Mouse (Mus musculus) layer of hippocampus, adult 9-10 months (tissue): ENCODE results near the gene Chmp4b.
A peak's percentile ranks its signal among the peaks of the same experiment; 100 is the strongest.

Source experiments
- DNase-seq: peaks from one replicate; pipeline ENCODE4 v3.0.0; 2022; ENCODE audit warnings: low spot score

The Chmp4b gene

DNA sequence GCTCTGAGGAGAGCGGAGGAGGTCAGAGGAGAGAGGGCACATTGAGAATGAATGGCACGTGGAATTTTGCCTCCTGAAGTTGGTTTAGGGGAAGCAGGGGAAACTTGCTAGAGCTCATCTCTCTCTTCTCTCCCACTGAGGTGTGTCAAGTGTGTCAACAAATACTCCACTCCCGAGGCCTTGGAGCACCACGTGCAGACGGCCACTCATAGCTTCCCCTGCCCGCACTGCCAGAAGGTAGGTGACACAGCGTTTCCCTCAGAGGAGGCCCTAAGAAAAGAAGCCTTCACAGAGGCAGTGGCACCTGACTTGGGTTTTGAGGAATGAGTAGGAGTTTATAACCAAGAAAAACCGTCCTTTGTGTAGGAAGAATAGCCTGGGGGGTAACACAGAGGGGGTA, 10.3 kb upstream of the Chmp4b start:
- DNase-seq: no peak

GRCm38 (mm10) chr2:154642005-154642459, 9.5 kb upstream of the Chmp4b start:
- DNase-seq: no peak

DNA sequence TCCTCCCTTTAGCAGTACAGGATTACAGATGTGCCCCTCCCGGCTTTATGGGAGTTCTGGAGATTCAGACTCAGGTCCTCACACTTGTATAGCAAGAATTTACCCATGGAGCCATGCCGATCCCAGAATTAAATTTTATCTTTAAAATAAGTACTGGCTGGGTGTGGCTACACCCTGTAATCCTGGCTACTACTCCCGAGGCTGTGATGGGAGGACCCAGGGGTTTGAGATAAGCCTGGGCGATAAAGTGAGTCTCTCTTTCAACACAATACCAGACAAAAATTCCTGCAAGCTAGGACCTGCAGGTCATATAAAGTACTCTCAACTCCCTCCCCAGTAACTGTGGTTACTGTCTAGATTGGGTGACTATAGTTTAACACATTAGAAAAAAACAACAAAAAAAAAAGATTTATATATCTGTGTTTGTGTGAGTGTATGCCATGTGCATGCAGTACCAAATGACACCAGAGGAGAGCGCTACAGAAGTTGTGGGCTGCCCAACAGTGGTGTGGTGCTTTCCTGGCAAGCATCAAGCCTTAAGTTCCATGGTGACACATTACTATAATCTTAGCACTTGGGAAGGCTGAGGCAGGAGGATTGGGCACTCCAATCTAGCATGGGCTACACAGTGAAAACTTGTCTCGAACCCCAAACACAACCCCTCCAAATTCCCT, 8.7 kb upstream of the Chmp4b start:
- no peak for DNase-seq

DNA sequence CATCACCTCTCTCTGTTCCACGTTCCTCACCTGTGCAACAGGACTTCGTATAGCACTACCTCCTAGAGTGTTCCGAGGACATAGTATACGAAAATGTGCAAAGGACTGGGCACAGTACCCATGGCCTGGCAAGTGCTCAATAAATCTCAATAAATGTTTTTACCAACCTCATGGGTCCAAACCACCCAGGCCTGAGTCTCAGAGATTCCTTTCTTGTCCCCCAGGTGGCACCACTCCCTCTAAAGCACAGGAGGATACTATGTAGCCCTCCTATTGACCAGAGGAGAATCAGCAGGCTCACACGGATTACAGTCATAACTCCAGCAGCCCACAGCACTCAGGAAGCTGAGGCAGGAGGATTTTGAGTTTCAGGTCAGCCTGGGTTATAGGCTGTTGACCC, 4.9 kb upstream of the Chmp4b start:
- no peak for DNase-seq

- DNase-seq: no peak
Measured at GRCm38 (mm10) chr2:154648086-154648485, 3.4 kb upstream of the Chmp4b start.

DNA sequence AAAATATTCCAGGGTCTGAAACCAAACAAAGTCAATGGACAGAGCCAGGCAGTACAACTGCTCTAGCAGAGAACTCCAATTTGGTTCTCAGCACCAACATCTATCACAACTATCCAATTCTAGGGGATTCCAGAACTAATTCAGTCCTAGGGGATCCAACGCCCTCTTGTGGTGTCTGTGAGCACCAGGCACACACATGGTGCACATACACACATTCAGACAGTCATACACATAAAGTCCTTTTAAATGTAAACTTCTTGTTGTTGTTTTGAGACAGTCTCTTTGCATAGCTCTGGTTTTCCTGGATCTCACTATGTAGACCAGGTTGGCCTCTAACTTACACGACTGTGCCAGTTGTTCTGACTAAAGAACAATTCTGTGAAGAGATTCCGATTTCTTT, 1.1 kb upstream of the Chmp4b start:
- DNase-seq: no peak

- DNase-seq: no peak
Measured at GRCm38 (mm10) chr2:154654976-154655375, 3.5 kb downstream of the Chmp4b start.

- DNase-seq: no peak
Measured at GRCm38 (mm10) chr2:154655878-154656414, 4.4 kb downstream of the Chmp4b start.

DNA sequence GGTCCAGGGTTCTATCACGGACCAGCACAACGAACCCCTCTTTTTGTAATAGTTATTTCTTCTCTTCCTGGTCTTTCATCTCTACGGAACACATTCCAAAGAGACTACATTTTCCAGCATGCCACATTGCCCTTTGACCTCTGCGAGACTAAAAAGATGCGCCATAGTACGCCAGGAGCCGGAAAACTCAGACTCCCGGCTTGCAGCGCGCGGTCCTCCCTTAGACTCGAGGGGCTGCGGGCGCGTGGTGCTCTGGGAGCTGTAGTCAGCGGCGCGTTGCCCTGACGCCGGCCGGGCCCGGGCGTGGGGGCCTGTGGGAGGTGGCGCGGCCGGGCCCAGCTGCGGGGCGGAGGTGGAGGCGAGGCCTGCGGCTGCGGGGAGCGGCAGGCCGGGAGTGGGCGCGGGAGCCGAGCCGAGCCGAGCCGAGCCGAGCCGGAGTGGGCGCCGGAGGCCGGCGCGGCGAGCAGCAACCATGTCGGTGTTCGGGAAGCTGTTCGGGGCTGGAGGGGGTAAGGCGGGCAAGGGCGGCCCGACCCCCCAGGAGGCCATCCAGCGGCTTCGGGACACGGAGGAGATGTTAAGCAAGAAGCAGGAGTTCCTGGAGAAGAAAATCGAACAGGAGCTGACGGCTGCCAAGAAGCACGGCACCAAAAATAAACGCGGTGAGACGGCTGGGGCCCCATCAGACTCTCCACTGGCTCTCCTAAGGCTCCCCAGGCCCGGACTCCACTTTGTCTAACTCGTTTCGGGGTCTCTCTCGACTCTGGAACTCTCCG, 5.4 kb downstream of the Chmp4b start:
- DNase-seq: peak; percentile 98

DNA sequence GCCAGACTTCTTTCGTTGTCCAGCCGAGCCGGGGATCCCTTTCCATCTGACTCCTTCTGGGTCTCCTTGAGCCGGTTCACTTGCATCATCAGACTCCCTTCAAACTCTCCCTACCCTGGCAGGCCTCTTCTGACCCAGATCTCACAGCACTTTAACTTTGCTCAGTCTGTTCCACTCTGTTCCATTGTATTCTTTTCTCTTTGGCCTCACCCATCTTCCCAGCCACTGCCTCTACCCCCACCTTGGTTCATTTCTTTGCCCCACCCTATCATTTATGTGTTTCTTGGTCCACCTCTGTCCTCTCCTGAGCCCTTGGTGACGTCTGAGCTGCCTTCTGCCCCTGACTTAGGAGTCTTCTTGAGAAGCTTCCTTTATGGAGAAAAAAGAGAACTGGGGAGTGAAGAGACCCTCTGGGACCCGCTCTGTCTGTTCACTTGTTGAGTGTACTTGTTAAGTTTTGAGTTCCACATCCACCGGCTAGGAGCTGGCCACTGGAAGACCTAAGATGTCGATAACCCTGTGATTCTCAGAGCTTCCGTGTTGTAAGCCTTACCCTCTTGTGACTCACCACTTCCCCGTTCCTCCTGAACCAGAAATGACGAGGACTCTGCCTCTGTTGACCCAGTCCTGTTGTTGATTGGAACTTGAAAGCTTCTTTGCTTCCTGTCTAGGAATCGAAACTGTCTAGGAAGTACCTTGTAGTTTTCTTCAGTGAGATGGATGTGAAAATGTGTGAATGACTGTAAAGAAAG, 6.2 kb downstream of the Chmp4b start:
- no peak for DNase-seq

DNA sequence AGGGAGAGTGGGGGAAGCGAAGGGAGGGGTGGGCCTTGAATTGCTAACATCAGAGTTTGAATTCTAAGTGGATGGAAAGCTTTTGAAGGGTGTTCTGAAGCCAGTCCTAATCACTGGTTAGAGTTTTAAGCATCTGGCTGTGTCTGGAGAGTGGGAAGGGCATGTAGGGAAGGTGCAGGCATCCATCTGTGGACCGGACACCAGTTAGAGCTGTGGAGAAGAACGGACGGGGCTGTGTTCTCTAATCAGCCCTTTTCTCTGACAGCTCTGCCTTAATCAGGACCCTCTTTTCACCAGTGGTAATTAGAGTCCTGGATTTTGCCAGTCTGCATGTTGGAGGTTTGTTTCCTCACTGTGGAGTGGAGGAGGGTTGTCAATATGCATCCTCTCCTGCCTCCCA, 7.6 kb downstream of the Chmp4b start:
- no peak for DNase-seq

DNA sequence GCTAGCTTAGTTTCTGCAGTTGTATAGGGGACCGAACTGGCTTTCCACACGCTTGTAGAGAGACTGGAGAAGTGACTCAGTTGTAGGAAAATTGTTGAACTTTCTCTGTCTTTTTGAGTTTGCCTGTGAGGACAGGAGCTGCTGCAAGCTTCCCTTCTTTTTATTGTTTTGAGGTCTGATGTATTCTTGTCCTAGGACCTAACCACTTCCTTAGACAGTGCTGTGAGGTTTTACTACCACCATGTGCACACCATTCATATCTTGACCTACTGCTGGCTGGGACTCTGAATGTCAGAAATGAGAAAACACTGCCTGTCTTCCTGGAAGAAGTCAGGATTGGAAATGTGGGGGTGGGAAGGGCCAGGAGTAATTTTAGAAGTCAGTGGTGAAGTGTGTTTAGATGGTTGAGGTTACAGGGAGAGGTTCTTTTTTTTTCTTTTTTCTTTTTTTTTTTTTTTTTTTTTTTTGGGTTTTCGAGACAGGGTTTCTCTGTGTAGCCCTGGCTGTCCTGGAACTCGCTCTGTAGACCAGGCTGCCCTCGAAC, 8.1 kb downstream of the Chmp4b start:
- no peak for DNase-seq

DNA sequence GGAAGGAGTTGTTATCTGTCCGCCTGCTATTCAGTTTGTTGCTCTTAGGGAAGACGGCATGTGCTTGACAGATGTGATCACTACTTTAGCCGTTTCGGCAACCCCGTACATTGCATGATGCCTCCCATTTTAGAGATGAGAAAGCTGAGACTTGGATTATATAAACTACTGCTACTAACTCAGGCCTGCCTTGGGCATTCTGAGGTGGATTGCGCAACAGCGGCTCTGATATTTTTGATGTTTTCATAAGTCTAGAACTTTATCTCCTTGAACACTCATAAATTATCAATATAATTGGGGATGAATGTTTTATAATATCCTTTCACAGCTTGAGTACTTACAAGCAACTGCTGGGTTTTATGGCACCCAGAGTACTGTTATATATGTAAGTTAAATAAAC, 17.2 kb downstream of the Chmp4b start:
- no peak for DNase-seq

DNA sequence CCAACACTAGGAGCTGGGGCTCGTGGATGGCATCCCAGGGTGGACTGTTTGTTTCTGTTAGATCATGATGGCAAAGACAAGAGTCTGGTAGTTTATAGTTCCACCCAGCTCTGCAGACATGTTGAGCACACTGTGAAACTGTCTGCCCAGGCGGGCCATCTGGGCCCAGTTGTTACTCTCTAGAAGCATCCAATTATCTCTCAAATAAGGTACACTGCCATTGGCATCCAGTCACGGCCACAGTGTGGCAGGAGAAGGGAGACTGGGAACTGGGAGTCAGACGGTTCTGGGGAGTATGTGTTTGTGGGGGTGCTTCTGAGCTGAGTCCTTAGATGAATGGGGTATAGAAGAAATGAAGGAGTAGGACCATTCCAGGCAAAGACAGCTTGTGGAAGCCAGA, 18.6 kb downstream of the Chmp4b start:
- peak; percentile 41 for DNase-seq

- no peak for DNase-seq
Measured at GRCm38 (mm10) chr2:154670741-154671140, 19.2 kb downstream of the Chmp4b start.

DNA sequence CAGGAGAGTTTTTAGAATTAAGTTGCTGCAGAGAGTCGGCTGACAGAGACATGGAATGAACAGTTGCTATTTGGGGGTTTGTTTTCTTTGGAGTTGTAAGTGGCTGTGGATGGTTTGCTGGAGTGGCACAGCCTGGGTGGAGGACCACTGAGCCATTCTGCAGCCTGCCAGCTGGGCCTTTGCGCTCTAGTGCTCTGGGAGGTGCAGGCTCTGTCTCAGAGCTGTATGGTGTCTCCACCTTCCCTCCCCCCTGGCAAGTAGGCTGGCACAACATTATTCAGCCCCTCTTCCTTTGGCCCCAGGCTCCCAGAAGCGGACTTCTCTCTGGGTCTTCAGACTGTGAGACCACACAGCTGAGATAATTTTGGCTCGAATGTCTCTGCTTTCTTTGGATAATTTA, 22.5 kb downstream of the Chmp4b start:
- DNase-seq: no peak

DNA sequence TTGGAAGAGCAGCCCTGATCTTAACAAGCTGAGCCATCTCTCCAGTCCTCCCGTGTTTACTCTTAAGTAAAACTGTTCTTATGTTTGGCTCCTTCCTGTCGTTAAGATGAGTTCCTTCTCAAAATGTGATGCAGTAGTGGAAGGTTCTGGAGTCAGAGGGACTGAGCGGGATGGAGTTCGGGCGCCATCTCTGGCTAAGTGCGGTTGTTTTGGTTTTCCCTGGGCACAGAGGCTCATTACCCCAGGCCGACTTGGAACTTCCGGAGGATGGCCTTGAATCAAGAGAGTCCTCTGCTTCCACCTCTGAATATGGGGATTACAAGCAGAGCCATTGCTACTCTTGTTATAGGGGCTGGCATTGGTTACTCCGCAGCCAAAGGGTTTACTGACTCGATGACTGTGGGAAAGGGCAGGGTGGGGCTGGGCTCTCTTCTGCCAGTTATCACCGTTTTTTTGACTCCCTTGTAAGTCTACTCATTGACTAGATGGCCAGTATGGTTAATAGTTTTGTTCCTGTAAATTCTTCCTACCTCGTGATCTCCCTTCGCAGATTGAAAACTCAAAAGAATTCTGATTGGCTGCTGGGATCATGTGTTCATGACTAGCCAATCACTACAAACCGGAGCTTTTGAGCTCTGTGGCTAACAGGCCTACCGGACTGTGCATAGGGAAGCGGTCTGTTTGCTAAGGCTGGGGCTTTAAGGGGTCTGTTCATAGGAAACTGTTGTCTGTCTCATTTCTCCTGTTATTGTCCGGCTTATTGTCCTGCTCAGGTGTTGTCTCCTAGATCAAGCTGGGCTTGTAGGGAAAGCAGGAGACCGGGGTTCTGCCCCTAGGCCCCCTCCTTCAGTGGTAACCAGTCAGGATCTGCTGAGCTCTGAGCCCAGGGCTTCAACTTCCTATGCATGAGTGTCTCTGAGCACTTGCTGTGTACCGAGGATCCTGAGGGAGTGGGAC, 25.4 kb downstream of the Chmp4b start:
- DNase-seq: no peak

GRCm38 (mm10) chr2:154677651-154678139, 26.2 kb downstream of the Chmp4b start:
- peak; percentile 37 for DNase-seq

- no peak for DNase-seq
Measured at GRCm38 (mm10) chr2:154678995-154679394, 27.5 kb downstream of the Chmp4b start.

- DNase-seq: no peak
Measured at GRCm38 (mm10) chr2:154680337-154680736, 28.8 kb downstream of the Chmp4b start.

DNA sequence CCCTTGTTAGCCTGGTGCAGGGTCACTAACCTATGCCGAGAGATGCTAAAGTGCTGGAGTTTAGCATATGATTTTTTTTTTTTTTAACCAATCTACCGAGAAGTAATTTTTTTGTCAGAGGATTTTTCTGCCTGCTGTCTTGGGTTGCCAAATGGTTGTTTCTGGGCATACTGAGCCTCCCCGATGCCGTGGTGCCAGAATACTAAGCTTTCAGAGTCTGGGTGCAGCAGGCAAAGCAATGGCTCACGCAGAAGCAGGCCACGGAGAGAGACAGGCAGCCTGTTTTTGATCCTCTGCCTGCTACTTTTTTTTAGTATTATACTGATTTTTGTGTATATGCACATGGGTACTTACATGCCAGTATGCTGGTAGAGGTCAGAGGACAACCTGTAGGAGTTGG, 29.4 kb downstream of the Chmp4b start:
- no peak for DNase-seq
